Mouse (Mus musculus) adrenal gland, postnatal 25 days (tissue): Measurements from ENCODE around the gene Manbal. TPM values are rescaled to one million over a fixed set of nuclear protein-coding genes. Genes with fewer than 3 reads are reported as not detected.

Source experiments
- DNase-seq: peaks from one replicate; pipeline ENCODE4 v3.0.0; 2021; ENCODE audit warnings: mixed read lengths
- long read RNA-seq: library from polyadenylated mRNA; stranded (forward); transcript quantifications from one replicate; pipeline ENCODE4 v2.0.0, GENCODE M21; 2021
- total RNA-seq: library from RNA; stranded (reverse); gene quantifications from 2 replicates; pipeline ENCODE4 v1.2.3, GENCODE M21; 2021

Manbal gene
- 32.3 and 34.6 TPM in 2 replicates for total RNA-seq
- long read RNA-seq, transcript Manbal-201 (3 exons, 1,107 nt) = major isoform, 32 of 51 reads
- long read RNA-seq, partial matches to known transcripts = 18 of 51 reads
- long read RNA-seq, other reads (novel, unspliced or antisense) = 1 of 51 reads

- DNase-seq = peak; percentile 98
Observed at GRCm38 (mm10) chr2:157367184-157367893, at the start of gene Manbal. Gene Manbal (plus strand): TSS chr2:157367594.

GRCm38 (mm10) chr2:157320135-157320534, 47.3 kb upstream of the Manbal start:
- DNase-seq = no peak

GRCm38 (mm10) chr2:157320886-157321285, 46.5 kb upstream of the Manbal start:
- no peak for DNase-seq

GRCm38 (mm10) chr2:157322029-157322766, 45.2 kb upstream of the Manbal start:
- no peak for DNase-seq

GRCm38 (mm10) chr2:157325238-157325637, 42.2 kb upstream of the Manbal start:
- no peak for DNase-seq

- no peak for DNase-seq
Observed at GRCm38 (mm10) chr2:157328106-157328505, 39.3 kb upstream of the Manbal start.

GRCm38 (mm10) chr2:157328570-157328969, 38.8 kb upstream of the Manbal start:
- no peak for DNase-seq

GRCm38 (mm10) chr2:157332059-157332458, 35.3 kb upstream of the Manbal start:
- DNase-seq = no peak

- DNase-seq = peak; percentile 68
Observed at GRCm38 (mm10) chr2:157338663-157339062, 28.7 kb upstream of the Manbal start.

- no peak for DNase-seq
Observed at GRCm38 (mm10) chr2:157339532-157339931, 27.9 kb upstream of the Manbal start.

GRCm38 (mm10) chr2:157340221-157340741, 27.1 kb upstream of the Manbal start:
- no peak for DNase-seq

- peak; percentile 72 for DNase-seq
Observed at GRCm38 (mm10) chr2:157341554-157342270, 25.7 kb upstream of the Manbal start.

- no peak for DNase-seq
Observed at GRCm38 (mm10) chr2:157342328-157342926, 25.0 kb upstream of the Manbal start.

- DNase-seq = no peak
Observed at GRCm38 (mm10) chr2:157343337-157343736, 24.1 kb upstream of the Manbal start.

GRCm38 (mm10) chr2:157347361-157348159, 19.8 kb upstream of the Manbal start, which contains the start of gene Ghrh:
Gene Ghrh (minus strand): TSS chr2:157347506.
- DNase-seq = no peak

- no peak for DNase-seq
Observed at GRCm38 (mm10) chr2:157349121-157349778, 18.1 kb upstream of the Manbal start.

- no peak for DNase-seq
Observed at GRCm38 (mm10) chr2:157353183-157353582, 14.2 kb upstream of the Manbal start.

- no peak for DNase-seq
Observed at GRCm38 (mm10) chr2:157354106-157354505, 13.3 kb upstream of the Manbal start.

- DNase-seq = no peak
Observed at GRCm38 (mm10) chr2:157360028-157360427, 7.4 kb upstream of the Manbal start.

- DNase-seq = no peak
Observed at GRCm38 (mm10) chr2:157363031-157363430, 4.4 kb upstream of the Manbal start.
